Mouse (Mus musculus): ENCODE measurements around the gene Cdyl2. TPM values are rescaled to one million over a fixed set of nuclear protein-coding genes. Genes with fewer than 3 reads are reported as not detected.

Gene Cdyl2
- polyA plus RNA-seq, 1 experiment from 2014 or later: 4.5 TPM

DNA sequence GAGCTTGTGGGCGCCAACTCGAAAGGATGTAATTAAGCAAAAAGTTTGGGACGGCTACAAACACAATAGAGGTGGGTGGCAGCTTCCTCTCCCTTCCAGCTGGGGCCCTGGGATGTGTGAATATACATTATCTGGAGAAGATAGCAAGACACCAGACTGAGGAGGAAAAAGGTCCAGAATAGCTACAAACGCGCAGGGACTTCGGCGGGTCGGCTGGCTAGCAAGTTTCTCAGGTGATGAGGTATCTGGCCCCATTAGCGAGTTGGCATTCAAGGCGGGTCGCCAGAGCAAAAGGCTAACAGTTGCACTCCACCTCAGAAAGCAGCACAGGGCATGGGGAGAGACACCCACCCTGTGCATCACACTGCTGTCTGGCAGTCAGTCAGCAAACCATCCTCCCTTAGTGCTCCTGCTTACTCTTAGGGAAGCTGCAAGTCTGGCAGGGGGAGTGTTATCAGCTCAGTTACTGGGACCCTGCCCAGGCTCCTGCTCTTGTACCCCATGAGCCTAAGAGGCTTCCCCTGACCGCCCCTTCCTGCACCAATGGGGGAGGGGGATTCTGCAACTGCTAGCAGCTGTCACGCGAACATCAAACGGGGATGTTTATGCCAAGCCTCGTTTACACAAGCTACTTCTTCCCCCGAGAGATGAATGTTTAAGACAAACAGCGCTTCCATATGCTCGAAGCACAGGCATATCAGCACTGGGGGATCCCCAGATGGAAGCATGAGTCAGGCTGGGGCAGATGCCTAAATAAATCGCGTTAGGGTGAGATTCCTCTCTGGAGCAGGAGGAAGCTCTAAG lies 111.4 kb downstream of the Cdyl2 start:
- Histone ChIP-seq H3K4me3 (no peak overlapping the region), H3K36me3 (peaks cover 7% of the 10 kb centered on the region; the same call in 1 of the 2 replicates), H3K4me2 (no peak overlapping the region), H3K27ac (replicated peaks) (no peak overlapping the region), H3K4me1 (peaks cover 11% of the 10 kb centered on the region), H3K9me3 (no peaks in the 10 kb centered on the region), H3K27me3 (replicated peaks) (peaks cover 6% of the 10 kb centered on the region; the same call in 1 of the 2 replicates), H3K9ac (no peak overlapping the region)
- ATAC-seq (ENCODE audit: extremely low read depth, insufficient number of reproducible peaks, low FRiP score, low TSS enrichment): no peak
- 42% methylated on average over 21 of the region's 21 CpGs for WGBS

GRCm38 (mm10) chr8:116619686-116620320 lies 113.0 kb downstream of the Cdyl2 start:
- Histone ChIP-seq H3K27me3 (replicated peaks) (peaks cover 6% of the 10 kb centered on the region; the same call in 1 of the 2 replicates), H3K9ac (no peak overlapping the region), H3K4me1 (peaks cover 11% of the 10 kb centered on the region), H3K4me2 (no peak overlapping the region), H3K9me3 (no peaks in the 10 kb centered on the region), H3K36me3 (peaks cover 7% of the 10 kb centered on the region; the same call in 1 of the 2 replicates), H3K27ac (replicated peaks) (no peak overlapping the region), H3K4me3 (no peak overlapping the region)
- no peak for ATAC-seq (ENCODE audit: extremely low read depth, insufficient number of reproducible peaks, low FRiP score, low TSS enrichment)
- WGBS: 75% methylated on average over 19 of the region's 19 CpGs

- Histone ChIP-seq H3K36me3 (peaks cover 7% of the 10 kb centered on the region; the same call in 1 of the 2 replicates), H3K4me2 (no peak overlapping the region), H3K27ac (replicated peaks) (no peak overlapping the region), H3K4me1 (peaks cover 11% of the 10 kb centered on the region), H3K9me3 (no peaks in the 10 kb centered on the region), H3K9ac (no peak overlapping the region), H3K4me3 (no peak overlapping the region), H3K27me3 (replicated peaks) (peaks cover 6% of the 10 kb centered on the region; the same call in 1 of the 2 replicates)
- 87% methylated on average over 5 of the region's 5 CpGs for WGBS
- ATAC-seq (ENCODE audit: extremely low read depth, insufficient number of reproducible peaks, low FRiP score, low TSS enrichment): no peak
Observed at GRCm38 (mm10) chr8:116619221-116619620, 113.6 kb downstream of the Cdyl2 start.

- H3K4me1 ChIP-seq: peaks cover 11% of the 10 kb centered on the region
- H3K9me3 ChIP-seq: no peaks in the 10 kb centered on the region
- peaks cover 6% of the 10 kb centered on the region; the same call in 1 of the 2 replicates for H3K27me3 ChIP-seq (replicated peaks)
- no peak overlapping the region for H3K9ac ChIP-seq
- WGBS: 80% methylated on average over 10 of the region's 10 CpGs
- no peak overlapping the region for H3K4me2 ChIP-seq
- no peak overlapping the region for H3K27ac ChIP-seq (replicated peaks)
- H3K36me3 ChIP-seq: peaks cover 6% of the 10 kb centered on the region; the same call in 1 of the 2 replicates
- no peak overlapping the region for H3K4me3 ChIP-seq
- no peak for ATAC-seq (ENCODE audit: extremely low read depth, insufficient number of reproducible peaks, low FRiP score, low TSS enrichment)
Observed at GRCm38 (mm10) chr8:116618797-116619196, 114.0 kb downstream of the Cdyl2 start.

- no peak overlapping the region for H3K4me3 ChIP-seq
- H3K4me2 ChIP-seq: no peak overlapping the region
- no peaks in the 10 kb centered on the region for H3K9me3 ChIP-seq
- H3K9ac ChIP-seq: no peak overlapping the region
- peaks cover 11% of the 10 kb centered on the region for H3K4me1 ChIP-seq
- no peaks in the 10 kb centered on the region for H3K36me3 ChIP-seq
- WGBS: 75% methylated on average over 4 of the region's 4 CpGs
- no peak overlapping the region for H3K27ac ChIP-seq (replicated peaks)
- no peak for ATAC-seq (ENCODE audit: extremely low read depth, insufficient number of reproducible peaks, low FRiP score, low TSS enrichment)
- H3K27me3 ChIP-seq (replicated peaks): peaks cover 6% of the 10 kb centered on the region; the same call in 1 of the 2 replicates
Observed at GRCm38 (mm10) chr8:116617891-116618290, 114.9 kb downstream of the Cdyl2 start.

GRCm38 (mm10) chr8:116616369-116616768 lies 116.4 kb downstream of the Cdyl2 start:
- Histone ChIP-seq H3K9ac (no peak overlapping the region), H3K9me3 (no peaks in the 10 kb centered on the region), H3K4me3 (no peak overlapping the region), H3K36me3 (no peaks in the 10 kb centered on the region), H3K4me1 (peaks cover 6% of the 10 kb centered on the region), H3K27ac (replicated peaks) (no peak overlapping the region), H3K4me2 (no peak overlapping the region), H3K27me3 (replicated peaks) (peaks cover 6% of the 10 kb centered on the region; the same call in 1 of the 2 replicates)
- ATAC-seq (ENCODE audit: extremely low read depth, insufficient number of reproducible peaks, low FRiP score, low TSS enrichment): no peak

GRCm38 (mm10) chr8:116614901-116615300 lies 117.9 kb downstream of the Cdyl2 start:
- H3K4me1 ChIP-seq: no peaks in the 10 kb centered on the region
- no peaks in the 10 kb centered on the region for H3K36me3 ChIP-seq
- no peak overlapping the region for H3K4me3 ChIP-seq
- no peak overlapping the region for H3K9ac ChIP-seq
- 83% methylated on average over 7 of the region's 7 CpGs for WGBS
- no peaks in the 10 kb centered on the region for H3K27me3 ChIP-seq (replicated peaks)
- no peaks in the 10 kb centered on the region for H3K9me3 ChIP-seq
- no peak overlapping the region for H3K27ac ChIP-seq (replicated peaks)
- ATAC-seq (ENCODE audit: extremely low read depth, insufficient number of reproducible peaks, low FRiP score, low TSS enrichment): no peak
- H3K4me2 ChIP-seq: no peak overlapping the region

DNA sequence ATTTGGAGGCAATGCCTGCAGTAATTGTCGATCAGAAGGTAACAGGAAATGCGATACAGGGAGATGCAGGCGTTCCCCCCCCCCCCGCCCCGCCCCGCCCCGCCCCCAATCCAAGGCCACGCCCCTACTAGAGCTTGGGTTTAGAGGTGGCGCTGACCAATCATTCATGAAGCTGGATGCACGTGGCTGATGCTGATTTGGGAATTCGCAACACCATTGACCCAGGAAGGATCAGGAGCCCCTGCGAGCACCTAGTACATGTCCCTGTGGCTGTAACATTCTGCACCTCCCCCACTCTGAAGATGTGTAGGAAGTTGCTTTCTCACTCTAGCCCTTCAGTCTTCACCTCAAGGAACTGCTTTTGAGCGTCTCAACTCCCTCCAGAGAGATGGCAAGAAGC lies 126.6 kb downstream of the Cdyl2 start:
- no peaks in the 10 kb centered on the region for H3K4me1 ChIP-seq
- no peaks in the 10 kb centered on the region for H3K36me3 ChIP-seq
- no peak overlapping the region for H3K4me3 ChIP-seq
- ATAC-seq (ENCODE audit: extremely low read depth, insufficient number of reproducible peaks, low FRiP score, low TSS enrichment): no peak
- H3K9ac ChIP-seq: no peak overlapping the region
- WGBS: 32% methylated on average over 13 of the region's 13 CpGs
- no peak overlapping the region for H3K27ac ChIP-seq (replicated peaks)
- no peak overlapping the region for H3K4me2 ChIP-seq
- H3K9me3 ChIP-seq: peaks cover 11% of the 10 kb centered on the region
- H3K27me3 ChIP-seq (replicated peaks): no peaks in the 10 kb centered on the region

DNA sequence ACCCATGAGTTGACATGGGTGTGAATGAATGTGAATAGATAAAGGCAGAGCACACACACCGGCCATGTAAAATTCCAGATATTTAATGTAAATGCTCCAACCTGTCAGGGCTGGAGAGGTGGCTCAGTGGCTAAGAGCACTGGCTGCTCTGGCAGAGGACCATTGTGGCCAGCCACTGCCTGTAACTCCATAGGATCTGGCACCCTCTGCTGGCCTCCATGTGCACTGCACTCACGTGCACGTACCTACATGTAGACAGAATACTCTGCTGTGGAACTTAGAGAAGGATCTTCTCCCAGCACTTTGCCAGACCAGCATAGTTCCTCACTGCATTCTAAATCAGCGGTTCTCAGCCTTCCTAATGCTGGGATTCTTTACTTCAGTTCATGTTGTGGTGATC lies 130.0 kb downstream of the Cdyl2 start:
- H3K36me3 ChIP-seq: no peaks in the 10 kb centered on the region
- H3K27me3 ChIP-seq (replicated peaks): no peaks in the 10 kb centered on the region
- no peak overlapping the region for H3K27ac ChIP-seq (replicated peaks)
- peaks cover 14% of the 10 kb centered on the region for H3K9me3 ChIP-seq
- H3K4me1 ChIP-seq: no peaks in the 10 kb centered on the region
- no peak overlapping the region for H3K9ac ChIP-seq
- 83% methylated on average over 4 of the region's 4 CpGs for WGBS
- no peak for ATAC-seq (ENCODE audit: extremely low read depth, insufficient number of reproducible peaks, low FRiP score, low TSS enrichment)
- H3K4me3 ChIP-seq: no peak overlapping the region
- no peak overlapping the region for H3K4me2 ChIP-seq

DNA sequence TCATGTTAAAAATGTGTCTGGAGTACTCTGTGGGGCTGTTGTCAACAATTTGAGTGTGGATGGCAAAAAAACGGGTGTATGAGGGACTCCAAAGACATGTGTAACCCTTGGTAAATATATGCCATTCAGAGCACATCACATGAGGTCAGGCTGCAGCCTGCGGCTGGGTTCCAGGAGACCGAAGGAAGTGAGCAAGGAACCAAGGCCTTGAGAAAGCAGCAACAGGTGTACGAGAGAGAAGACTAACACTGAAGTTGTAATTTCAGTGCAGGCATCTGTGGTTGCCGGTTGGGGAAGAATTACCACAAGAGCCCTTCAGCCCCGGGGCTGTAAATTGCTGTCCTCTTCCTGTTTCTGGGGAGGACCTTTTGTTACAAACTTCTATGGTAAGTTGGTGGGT lies 133.1 kb downstream of the Cdyl2 start:
- Histone ChIP-seq H3K9me3 (peaks cover 10% of the 10 kb centered on the region), H3K4me1 (no peaks in the 10 kb centered on the region), H3K4me2 (no peak overlapping the region), H3K27me3 (replicated peaks) (no peaks in the 10 kb centered on the region), H3K4me3 (no peak overlapping the region), H3K9ac (no peak overlapping the region), H3K27ac (replicated peaks) (no peak overlapping the region), H3K36me3 (no peaks in the 10 kb centered on the region)
- ATAC-seq (ENCODE audit: extremely low read depth, insufficient number of reproducible peaks, low FRiP score, low TSS enrichment): no peak
- 80% methylated on average over 6 of the region's 6 CpGs for WGBS

GRCm38 (mm10) chr8:116591226-116591625 lies 141.6 kb downstream of the Cdyl2 start:
- Histone ChIP-seq H3K9ac (no peak overlapping the region), H3K27me3 (replicated peaks) (no peaks in the 10 kb centered on the region), H3K9me3 (no peaks in the 10 kb centered on the region), H3K36me3 (0 out of 2 replicates have a peak, but pooled peaks cover 4% of the 10 kb centered on the region), H3K4me1 (no peaks in the 10 kb centered on the region), H3K27ac (replicated peaks) (no peak overlapping the region), H3K4me2 (no peak overlapping the region), H3K4me3 (no peak overlapping the region)
- WGBS: 69% methylated on average over 10 of the region's 10 CpGs
- ATAC-seq (ENCODE audit: extremely low read depth, insufficient number of reproducible peaks, low FRiP score, low TSS enrichment): no peak
